Mouse (Mus musculus): ENCODE measurements at regions not wholly inside any gene's neighbourhood (a gene's known extent, or its start where the extent isn't known, plus 50 kb on each side); places are given as distances from the start of the nearest gene placed in this dataset.
"Not testable (repeated sequence)": the region's sequence is repeated elsewhere in the genome, so short reads cannot be mapped to it uniquely, and the experiment has no call there.

- peak; percentile 92 for ATAC-seq (replicated peaks; ENCODE audit: low read depth, poor library complexity, severe bottlenecking)
Observed at GRCm38 (mm10) chr1:149129767-149130287, 831.3 kb downstream of the Pla2g4a start.

- no peak for ATAC-seq (replicated peaks; ENCODE audit: low read depth, poor library complexity, severe bottlenecking)
Observed at GRCm38 (mm10) chr1:149129138-149129537, 832.0 kb downstream of the Pla2g4a start.

DNA sequence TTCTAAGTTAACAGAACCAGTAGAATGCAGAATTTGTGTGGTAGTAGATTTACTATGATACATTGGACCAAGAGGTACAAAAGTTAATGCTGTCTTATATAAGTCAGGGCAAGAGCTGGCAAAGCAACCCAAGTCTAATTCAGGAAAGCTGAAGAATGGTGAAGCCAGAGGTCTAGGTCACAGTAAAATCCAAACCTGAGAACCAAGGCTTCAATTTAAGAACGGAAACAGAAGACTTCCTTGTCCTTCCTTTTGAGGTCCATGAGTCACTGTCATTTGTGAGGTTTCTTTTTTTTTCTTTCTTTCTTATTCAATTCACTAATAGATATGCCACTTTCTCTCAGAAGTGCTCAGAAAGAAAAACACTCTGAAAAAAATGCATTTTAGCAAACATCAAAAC is 833.4 kb downstream of the Pla2g4a start:
- ATAC-seq (replicated peaks; ENCODE audit: low read depth, poor library complexity, severe bottlenecking): peak; percentile 76

- ATAC-seq (replicated peaks; ENCODE audit: low read depth, poor library complexity, severe bottlenecking): no peak
Observed at GRCm38 (mm10) chr1:149103396-149103795, 857.7 kb downstream of the Pla2g4a start.

GRCm38 (mm10) chr1:149097426-149097825 is 863.7 kb downstream of the Pla2g4a start:
- no peak for ATAC-seq (replicated peaks; ENCODE audit: low read depth, poor library complexity, severe bottlenecking)

DNA sequence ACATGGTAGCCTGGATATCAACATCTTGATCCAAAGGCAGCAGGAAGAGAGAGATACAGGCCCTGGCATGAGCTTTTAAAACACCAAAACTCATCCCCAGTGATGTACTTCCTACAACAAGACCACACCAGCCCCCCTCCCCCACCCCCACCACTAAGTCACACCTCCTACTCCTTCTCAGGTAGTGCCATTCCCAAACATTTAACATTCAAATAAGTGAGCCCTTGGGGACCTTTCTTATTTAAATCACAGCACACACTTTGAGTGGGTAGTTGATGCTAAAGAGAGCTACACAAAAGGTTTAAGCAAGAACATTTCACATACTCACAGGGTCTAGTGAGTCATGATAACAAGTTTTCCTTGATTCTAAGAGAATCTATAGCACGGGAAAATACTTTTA is 886.4 kb downstream of the Pla2g4a start:
- ATAC-seq (replicated peaks; ENCODE audit: low read depth, poor library complexity, severe bottlenecking): no peak

GRCm38 (mm10) chr1:149069570-149069969 is 891.5 kb downstream of the Pla2g4a start:
- no peak for ATAC-seq (replicated peaks; ENCODE audit: low read depth, poor library complexity, severe bottlenecking)

DNA sequence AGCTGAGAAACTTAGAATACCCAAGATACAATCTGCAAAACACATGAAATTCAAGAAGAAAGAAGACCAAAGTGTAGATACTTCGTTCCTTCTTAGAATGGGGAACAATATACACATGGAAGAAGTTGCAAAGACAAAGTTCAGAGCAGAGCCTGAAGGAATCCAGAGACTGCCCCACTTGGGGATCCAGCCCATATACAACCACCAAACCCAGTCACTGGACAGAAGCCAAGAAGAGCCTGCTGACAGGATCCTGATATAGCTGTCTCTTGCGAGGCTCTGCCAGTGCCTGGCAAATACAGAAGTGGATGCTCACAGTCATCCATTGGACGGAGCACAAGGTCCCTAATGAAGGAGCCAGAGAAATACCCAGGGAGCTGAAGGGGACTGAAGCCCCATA is 898.1 kb downstream of the Pla2g4a start:
- not testable (repeated sequence) for ATAC-seq (replicated peaks; ENCODE audit: low read depth, poor library complexity, severe bottlenecking)

GRCm38 (mm10) chr1:149038188-149038967 is 922.7 kb downstream of the Pla2g4a start:
- peak; percentile 75 for ATAC-seq (replicated peaks; ENCODE audit: low read depth, poor library complexity, severe bottlenecking)

DNA sequence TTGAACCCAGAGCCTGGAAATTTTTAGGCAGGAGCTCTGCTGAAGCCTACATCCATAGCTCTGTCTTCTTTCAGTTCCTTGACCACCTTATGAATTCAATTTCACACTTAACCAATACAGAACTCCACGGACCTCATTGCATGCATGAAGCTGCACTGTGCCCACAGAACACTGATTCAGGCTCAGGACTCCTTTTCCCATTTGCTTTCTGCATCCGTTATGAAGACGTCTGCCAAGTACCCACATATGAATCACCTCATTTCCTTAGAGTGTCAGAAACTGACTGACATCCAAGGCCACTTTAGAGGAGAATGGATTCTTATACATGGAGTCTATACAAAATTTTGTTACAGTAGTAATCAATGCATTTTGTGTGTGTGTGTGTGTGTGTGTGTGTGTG is 932.8 kb downstream of the Pla2g4a start:
- ATAC-seq (replicated peaks; ENCODE audit: low read depth, poor library complexity, severe bottlenecking): no peak

DNA sequence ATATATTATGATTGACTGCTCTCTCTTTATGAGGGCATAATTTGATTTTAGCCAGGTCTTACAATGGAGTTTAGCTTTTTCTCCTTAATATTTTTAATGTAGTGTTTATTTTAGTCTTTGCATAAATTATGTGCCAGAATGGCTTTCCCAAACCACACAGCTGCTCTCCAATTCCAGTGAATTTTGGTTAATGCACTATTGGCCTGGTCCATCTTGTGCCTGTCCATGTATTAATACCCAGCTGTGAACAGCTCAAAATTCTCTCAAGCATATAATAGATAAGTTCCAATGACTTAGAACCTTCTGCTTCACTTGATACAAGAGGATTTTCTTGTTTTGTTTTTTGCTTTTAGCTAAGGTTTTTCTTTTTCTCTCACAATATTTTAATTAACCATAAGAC is 939.4 kb downstream of the Pla2g4a start:
- ATAC-seq (replicated peaks; ENCODE audit: low read depth, poor library complexity, severe bottlenecking): no peak

DNA sequence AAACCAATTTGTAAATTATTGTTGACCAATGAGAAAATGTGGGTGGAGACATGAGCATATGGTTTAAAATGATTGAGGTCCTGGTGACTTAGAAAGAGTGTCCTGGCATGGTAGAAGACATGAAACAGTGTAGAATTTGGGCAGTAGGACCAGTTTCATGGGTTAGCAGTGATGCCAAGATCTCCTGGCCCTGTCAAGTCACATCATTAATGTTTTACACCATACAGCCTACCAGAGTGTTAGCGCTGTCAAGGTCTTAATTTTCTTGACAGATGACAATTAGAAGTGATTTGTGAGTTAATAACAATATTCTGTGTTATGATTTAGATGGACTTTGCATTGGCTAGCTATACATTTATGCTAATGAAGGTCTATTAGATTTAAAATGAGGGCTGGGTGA is 939.8 kb downstream of the Pla2g4a start:
- no peak for ATAC-seq (replicated peaks; ENCODE audit: low read depth, poor library complexity, severe bottlenecking)

DNA sequence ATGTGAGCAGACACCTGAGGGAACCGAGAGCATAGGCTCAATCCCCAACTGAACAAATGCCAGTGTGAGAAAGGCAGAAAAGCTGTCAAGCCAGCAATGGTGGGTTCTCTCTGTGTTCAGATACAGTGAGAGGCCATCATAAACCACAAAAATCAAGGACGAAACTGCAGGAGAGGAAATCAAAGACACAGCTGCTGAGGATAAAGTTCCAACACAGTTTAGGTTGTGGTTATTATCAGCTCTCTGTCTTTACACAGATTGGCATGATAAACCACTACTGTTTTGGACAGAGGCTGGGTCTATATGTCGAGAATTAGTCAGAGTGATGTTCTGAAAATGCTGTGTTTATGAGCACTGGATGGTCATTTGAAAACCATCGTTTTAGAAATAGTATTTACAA is 946.5 kb downstream of the Pla2g4a start:
- ATAC-seq (replicated peaks; ENCODE audit: low read depth, poor library complexity, severe bottlenecking): peak; percentile 45; the same call in 1 of the 2 replicates

GRCm38 (mm10) chr1:149010767-149011166 is 950.3 kb downstream of the Pla2g4a start:
- no peak for ATAC-seq (replicated peaks; ENCODE audit: low read depth, poor library complexity, severe bottlenecking)

DNA sequence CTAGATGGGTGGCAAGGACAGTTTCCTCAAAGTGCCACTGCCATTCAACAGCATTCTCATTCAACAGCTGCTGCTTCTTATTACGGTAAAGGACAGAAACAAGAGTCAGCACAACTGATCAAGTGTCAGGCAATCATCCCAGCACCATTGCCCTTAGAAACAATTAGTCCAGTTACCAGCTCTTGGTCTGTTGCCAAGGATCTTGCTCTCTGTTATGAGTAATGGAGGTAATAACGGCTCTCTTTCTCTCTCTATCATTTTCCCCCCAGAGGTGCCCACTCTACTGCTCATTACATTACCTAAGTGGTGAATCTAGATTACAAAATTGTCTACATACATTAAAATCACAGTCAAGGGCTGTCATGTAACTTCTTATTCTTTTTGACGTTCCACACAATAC is 961.0 kb downstream of the Pla2g4a start:
- ATAC-seq (replicated peaks; ENCODE audit: low read depth, poor library complexity, severe bottlenecking): no peak

DNA sequence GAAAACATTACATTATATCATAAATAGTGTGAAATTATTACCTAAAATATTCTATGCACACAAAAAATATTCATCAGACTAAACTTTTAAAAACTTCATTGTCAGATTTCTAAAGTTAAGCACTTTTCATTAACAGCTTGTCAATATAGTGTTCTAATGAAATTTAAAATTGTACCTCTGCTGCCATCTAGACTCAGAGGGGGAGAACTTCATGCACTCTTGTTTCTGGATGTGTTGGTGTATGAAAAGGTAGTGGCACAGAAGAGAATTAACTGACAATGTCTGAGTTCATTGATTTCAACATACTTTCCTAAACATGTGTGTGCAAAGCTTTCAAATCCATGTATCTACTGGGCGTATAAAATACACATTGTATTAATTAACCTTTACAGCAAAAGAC is 967.5 kb downstream of the Pla2g4a start:
- peak; percentile 60; the same call in 1 of the 2 replicates for ATAC-seq (replicated peaks; ENCODE audit: low read depth, poor library complexity, severe bottlenecking)

GRCm38 (mm10) chr1:148977377-148977776 is 983.7 kb downstream of the Pla2g4a start:
- no peak for ATAC-seq (replicated peaks; ENCODE audit: low read depth, poor library complexity, severe bottlenecking)

- ATAC-seq (replicated peaks; ENCODE audit: low read depth, poor library complexity, severe bottlenecking): no peak
Observed at GRCm38 (mm10) chr1:148965358-148965757, 995.7 kb downstream of the Pla2g4a start.

- ATAC-seq (replicated peaks; ENCODE audit: low read depth, poor library complexity, severe bottlenecking): no peak
Observed at GRCm38 (mm10) chr1:148934366-148934765, 1026.7 kb downstream of the Pla2g4a start.

GRCm38 (mm10) chr1:148924506-148924905 is 1036.6 kb downstream of the Pla2g4a start:
- no peak for ATAC-seq (replicated peaks; ENCODE audit: low read depth, poor library complexity, severe bottlenecking)

- ATAC-seq (replicated peaks; ENCODE audit: low read depth, poor library complexity, severe bottlenecking): no peak
Observed at GRCm38 (mm10) chr1:148917062-148917461, 1044.0 kb downstream of the Pla2g4a start.

- no peak for ATAC-seq (replicated peaks; ENCODE audit: low read depth, poor library complexity, severe bottlenecking)
Observed at GRCm38 (mm10) chr1:148912819-148913218, 1048.3 kb downstream of the Pla2g4a start.
